Mouse (Mus musculus) stomach, embryonic 14.5 days (tissue): ENCODE measurements around the gene Cox4i1. TPM values are rescaled to one million over a fixed set of nuclear protein-coding genes. Genes with fewer than 3 reads are reported as not detected.
A peak's percentile ranks its signal among the peaks of the same experiment; 100 is the strongest.

Source experiments
- ATAC-seq: fragments of 200-750 bp; cut with Nextera tagmentation; 2 replicates; pipeline ENCODE4 v1.8.0; 2017; ENCODE audit warnings: low read depth, moderate TSS enrichment; ENCODE audit not compliant: insufficient number of reproducible peaks, insufficient read depth, low FRiP score
- H3K27ac ChIP-seq: fragments of 300-500 bp; sonication (generic); 2 replicates; pipeline ENCODE4 v1.5.1; 2014; ENCODE audit warnings: mild to moderate bottlenecking, low read length, moderate library complexity, mixed read lengths
- H3K27me3 ChIP-seq: fragments of 300-500 bp; sonication (generic); 2 replicates; pipeline ENCODE4 v1.6.1; 2014; ENCODE audit warnings: low read length, control low read depth, mixed read lengths; ENCODE audit not compliant: control insufficient read depth, insufficient read depth
- H3K36me3 ChIP-seq: fragments of 300-500 bp; sonication (generic); 2 replicates; pipeline ENCODE4 v1.6.1; 2014; ENCODE audit warnings: mild to moderate bottlenecking, control low read depth, low read length, moderate library complexity, mixed read lengths; ENCODE audit not compliant: control insufficient read depth, insufficient read depth
- H3K4me1 ChIP-seq: fragments of 300-500 bp; sonication (generic); 2 replicates; pipeline ENCODE4 v1.6.1; 2014; ENCODE audit warnings: low read length, control low read depth, mixed read lengths; ENCODE audit not compliant: control insufficient read depth, insufficient read depth
- H3K4me2 ChIP-seq: fragments of 300-500 bp; sonication (generic); replicated peaks from 2 replicates; pipeline ENCODE4 v1.6.1; 2014; ENCODE audit warnings: low read depth, low read length, control low read depth
- H3K4me3 ChIP-seq: fragments of 300-500 bp; sonication (generic); 2 replicates; pipeline ENCODE4 v1.5.1; 2014; ENCODE audit warnings: low read depth, low read length, control low read depth
- H3K9ac ChIP-seq: fragments of 300-500 bp; sonication (generic); replicated peaks from 2 replicates; pipeline ENCODE4 v1.6.1; 2014; ENCODE audit warnings: low read depth, mild to moderate bottlenecking, control low read depth, low read length, moderate library complexity, mixed read lengths
- H3K9me3 ChIP-seq: fragments of 300-500 bp; sonication (generic); 2 replicates; pipeline ENCODE4 v1.6.1; 2016; ENCODE audit warnings: low read depth, low read length, control low read depth; ENCODE audit not compliant: control insufficient read depth
- WGBS: fragments of 180-500 bp; shearing (Covaris S2); extraction: QIAGEN DNeasy Blood & Tissue Kit; methylation state at CpG from one replicate; pipeline ENCODE4 v1.1.7; 2014; 5-methylcytosine and 5-hydroxymethylcytosine counted together
- polyA plus RNA-seq: library from polyadenylated mRNA; unstranded; fragments of >200 nt; fragmentation: Nextera tagmentation; extraction: Ambion mirVana; gene quantifications from 2 replicates; pipeline ENCODE4 v1.2.1, GENCODE M21; 2014

Cox4i1 gene
- polyA plus RNA-seq, 1 experiment from 2014 or later = 1,156 TPM

DNA sequence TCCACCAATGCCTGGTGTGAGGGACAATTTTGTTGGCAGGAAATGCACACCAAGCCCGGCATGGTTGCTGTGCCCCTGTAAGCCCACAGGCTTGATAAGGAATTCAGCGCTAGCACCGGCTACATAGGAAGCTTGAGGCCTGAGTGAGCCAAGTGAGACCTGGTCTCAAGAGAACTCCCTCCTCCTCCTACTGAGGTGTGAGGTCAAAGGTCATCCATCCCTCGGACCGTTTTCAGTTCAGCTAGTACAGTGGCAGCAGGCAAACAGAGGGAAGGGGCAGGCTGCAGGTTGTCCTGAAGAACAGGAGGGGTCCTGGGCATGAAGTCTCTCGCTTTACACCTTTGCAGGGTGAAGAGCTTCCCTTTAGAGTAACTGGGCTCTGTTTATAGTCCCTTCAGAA is 37.2 kb upstream of the Cox4i1 start:
- Histone ChIP-seq H3K27ac (no peak overlapping the region), H3K9ac (no peak overlapping the region), H3K4me2 (no peak overlapping the region), H3K4me1 (0 out of 2 replicates have a peak, but pooled peaks cover 9% of the 10 kb centered on the region), H3K36me3 (no peaks in the 10 kb centered on the region), H3K9me3 (no peaks in the 10 kb centered on the region), H3K27me3 (peaks cover 3% of the 10 kb centered on the region; the same call in 1 of the 2 replicates), H3K4me3 (no peak overlapping the region)
- 46% methylated on average over 6 of the region's 6 CpGs for WGBS
- ATAC-seq = no peak

DNA sequence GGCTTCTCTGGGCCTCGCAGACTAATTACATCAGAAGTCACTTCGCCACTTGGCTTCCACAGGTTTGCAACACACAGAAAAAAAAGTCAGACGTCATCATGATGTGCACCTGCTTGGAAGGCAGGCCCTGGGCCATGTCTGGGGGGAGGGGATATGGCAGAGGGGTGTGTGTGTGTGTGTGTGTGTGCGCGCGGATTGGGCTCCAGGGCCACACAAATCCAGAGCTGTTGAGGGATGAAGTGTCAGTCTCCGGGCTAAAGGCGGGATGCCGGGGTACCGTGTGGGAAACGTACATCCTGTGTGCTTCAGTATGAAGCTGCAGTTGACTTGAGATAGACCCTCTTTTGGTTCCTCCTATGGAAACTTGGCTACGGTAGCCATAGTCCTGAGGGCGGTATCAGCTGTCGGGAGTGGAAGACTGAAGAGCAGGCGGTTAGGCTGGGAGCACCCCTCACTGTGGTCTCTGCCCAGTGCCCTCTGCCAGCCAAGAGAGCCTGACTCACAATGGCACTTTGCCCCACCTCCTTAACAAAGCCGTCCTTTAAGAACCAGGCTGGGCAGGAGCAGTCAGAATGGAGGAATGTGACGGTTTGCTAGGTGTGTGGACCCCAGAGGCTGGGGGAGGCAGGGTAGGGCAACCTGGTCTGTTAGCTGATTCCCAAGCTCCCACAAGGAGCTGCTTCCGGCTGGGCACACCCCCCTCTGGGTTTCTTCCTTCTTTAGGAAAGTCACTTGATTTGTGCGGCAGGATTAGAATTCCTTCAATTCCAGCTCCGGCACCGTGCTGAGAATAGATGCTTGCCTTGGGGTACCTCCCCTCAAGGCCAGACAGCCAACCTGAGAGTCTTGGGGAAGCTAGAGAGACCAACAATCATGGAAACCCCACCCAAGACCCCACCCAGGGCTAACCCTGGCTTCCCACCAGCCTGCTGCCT is 36.3 kb upstream of the Cox4i1 start:
- Histone ChIP-seq H3K4me2 (no peak overlapping the region), H3K9me3 (no peaks in the 10 kb centered on the region), H3K27ac (no peak overlapping the region), H3K4me3 (no peak overlapping the region), H3K27me3 (peaks cover 3% of the 10 kb centered on the region; the same call in 1 of the 2 replicates), H3K4me1 (0 out of 2 replicates have a peak, but pooled peaks cover 9% of the 10 kb centered on the region), H3K36me3 (no peaks in the 10 kb centered on the region), H3K9ac (no peak overlapping the region)
- 82% methylated on average over 21 of the region's 21 CpGs for WGBS
- no peak for ATAC-seq

DNA sequence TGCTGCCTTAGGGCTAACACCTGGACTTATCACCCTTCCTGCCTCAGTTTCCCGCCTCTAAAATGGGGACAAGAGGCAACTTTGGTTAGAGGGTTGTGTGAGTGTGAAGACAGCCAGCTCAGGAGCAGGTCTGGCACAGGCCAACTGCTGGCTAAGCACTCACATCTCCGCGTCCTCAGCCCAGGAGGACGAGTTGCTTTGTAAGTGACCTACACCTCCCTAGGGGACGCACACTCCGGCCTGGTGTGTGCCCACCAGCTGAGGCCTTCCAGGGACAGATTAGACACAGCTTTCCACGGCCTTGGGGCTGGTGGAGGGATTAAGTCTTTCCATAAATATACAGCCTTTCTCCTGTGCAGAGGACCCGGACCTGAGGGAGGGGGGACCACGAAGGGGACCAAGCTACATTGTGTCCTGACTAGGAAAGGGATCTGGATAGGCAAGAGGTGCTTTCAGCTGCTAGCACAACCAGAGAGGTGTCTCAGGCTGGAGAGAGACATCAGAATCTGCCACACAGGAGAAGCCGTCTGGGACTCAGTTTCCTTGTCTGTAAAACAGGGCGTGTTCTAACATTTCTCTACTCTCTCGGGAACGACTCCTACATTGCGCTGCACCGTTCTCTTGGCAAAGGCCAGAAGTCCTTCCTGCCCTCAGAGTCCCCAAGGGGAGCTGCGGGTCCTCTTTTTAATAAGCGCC is 34.9 kb upstream of the Cox4i1 start:
- ATAC-seq = no peak
- WGBS = 38% methylated on average over 17 of the region's 17 CpGs
- Histone ChIP-seq H3K27ac (no peak overlapping the region), H3K4me1 (0 out of 2 replicates have a peak, but pooled peaks cover 9% of the 10 kb centered on the region), H3K36me3 (no peaks in the 10 kb centered on the region), H3K4me3 (peak overlapping the region; percentile 61; the same call in 1 of the 2 replicates), H3K9me3 (no peaks in the 10 kb centered on the region), H3K9ac (no peak overlapping the region), H3K27me3 (peaks cover 3% of the 10 kb centered on the region; the same call in 1 of the 2 replicates), H3K4me2 (peak overlapping the region; percentile 100)

DNA sequence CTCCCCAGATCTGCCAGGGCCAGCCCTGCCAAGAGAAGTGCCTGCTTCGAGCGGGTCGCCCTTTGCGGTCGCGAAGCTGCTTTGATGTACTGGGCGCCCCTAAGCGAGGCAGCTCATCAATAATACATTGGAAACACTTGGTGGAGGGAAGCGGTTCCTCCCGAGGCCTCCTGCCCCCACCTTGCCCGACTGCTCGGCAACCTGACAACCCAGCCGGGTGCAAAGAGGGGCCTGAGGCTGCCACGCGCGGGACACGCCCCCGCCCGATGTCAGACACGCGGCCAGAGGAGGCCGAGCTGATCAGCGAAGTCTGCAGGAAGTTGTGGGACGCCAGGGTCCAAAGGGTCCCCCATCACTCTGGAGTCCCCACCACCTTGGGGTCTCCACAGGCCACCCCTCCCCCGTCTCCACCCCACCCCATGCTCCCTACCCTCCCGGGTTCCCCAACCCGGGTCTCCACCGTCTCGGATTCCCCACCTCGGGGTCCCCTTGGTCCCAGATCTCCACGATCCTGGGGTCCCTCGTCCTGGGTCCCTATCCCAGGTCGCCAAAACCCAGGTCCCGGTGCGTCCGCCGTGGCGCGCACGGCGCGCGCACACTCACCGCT is 34.3 kb upstream of the Cox4i1 start:
- Histone ChIP-seq H3K9ac (peak overlapping the region; percentile 61), H3K4me1 (0 out of 2 replicates have a peak, but pooled peaks cover 9% of the 10 kb centered on the region), H3K27ac (no peak overlapping the region), H3K27me3 (peaks cover 3% of the 10 kb centered on the region; the same call in 1 of the 2 replicates), H3K4me3 (peak overlapping the region; percentile 61), H3K36me3 (no peaks in the 10 kb centered on the region), H3K4me2 (peak overlapping the region; percentile 100), H3K9me3 (no peaks in the 10 kb centered on the region)
- 2% methylated on average over 43 of the region's 44 CpGs for WGBS
- peak; percentile 21; the same call in 1 of the 2 replicates for ATAC-seq

- H3K27me3 ChIP-seq = peaks cover 3% of the 10 kb centered on the region; the same call in 1 of the 2 replicates
- H3K4me2 ChIP-seq = peak overlapping the region; percentile 100
- peak overlapping the region; percentile 61 for H3K9ac ChIP-seq
- WGBS = 1% methylated on average over 39 of the region's 42 CpGs
- ATAC-seq = peak; percentile 73
- 0 out of 2 replicates have a peak, but pooled peaks cover 9% of the 10 kb centered on the region for H3K4me1 ChIP-seq
- peak overlapping the region; percentile 61 for H3K4me3 ChIP-seq
- H3K27ac ChIP-seq = no peak overlapping the region
- no peaks in the 10 kb centered on the region for H3K9me3 ChIP-seq
- no peaks in the 10 kb centered on the region for H3K36me3 ChIP-seq
Observed at GRCm38 (mm10) chr8:120634329-120634839, 33.6 kb upstream of the Cox4i1 start.

GRCm38 (mm10) chr8:120641245-120641644 is 26.8 kb upstream of the Cox4i1 start:
- no peaks in the 10 kb centered on the region for H3K4me1 ChIP-seq
- ATAC-seq = no peak

DNA sequence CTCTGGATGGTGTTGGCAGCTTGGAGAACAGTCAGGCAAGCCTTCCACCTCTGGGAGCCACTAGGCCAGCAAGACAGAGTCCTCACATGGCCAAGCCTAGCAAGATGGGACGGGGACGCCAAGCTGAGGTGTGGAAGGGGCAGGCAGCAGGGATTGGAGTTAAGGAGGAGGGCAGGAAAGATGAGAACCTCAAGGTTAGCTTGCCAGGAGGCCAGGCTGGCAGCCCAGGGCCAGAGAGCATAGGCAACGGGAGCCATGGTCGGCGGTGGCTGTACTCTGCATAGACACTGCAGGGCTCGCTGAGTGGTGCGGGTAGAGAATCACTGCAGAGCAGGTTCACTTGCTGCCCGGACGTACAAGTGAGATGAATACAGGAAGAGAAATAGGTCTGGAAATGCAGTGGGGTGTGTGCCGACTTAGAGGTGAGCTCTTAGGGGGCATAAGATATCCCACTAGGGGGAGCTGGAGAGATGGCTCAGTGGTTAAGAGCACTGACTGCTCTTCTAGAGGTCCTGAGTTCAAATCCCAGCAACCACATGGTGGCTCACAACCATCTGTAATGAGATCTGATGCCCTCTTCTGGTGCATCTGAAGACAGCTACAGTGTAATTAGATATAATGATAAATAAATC is 25.9 kb upstream of the Cox4i1 start:
- no peaks in the 10 kb centered on the region for H3K4me1 ChIP-seq
- no peaks in the 10 kb centered on the region for H3K9me3 ChIP-seq
- 76% methylated on average over 10 of the region's 10 CpGs for WGBS
- H3K27ac ChIP-seq = no peak overlapping the region
- H3K9ac ChIP-seq = no peak overlapping the region
- no peak for ATAC-seq
- no peak overlapping the region for H3K4me2 ChIP-seq
- no peak overlapping the region for H3K4me3 ChIP-seq
- H3K36me3 ChIP-seq = no peaks in the 10 kb centered on the region
- no peaks in the 10 kb centered on the region for H3K27me3 ChIP-seq

More at GRCm38 (mm10) chr8:120641245-120641644, 26.8 kb upstream of the Cox4i1 start:
- Histone ChIP-seq H3K4me2 (no peak overlapping the region), H3K36me3 (no peaks in the 10 kb centered on the region), H3K27ac (no peak overlapping the region), H3K4me3 (no peak overlapping the region), H3K9ac (no peak overlapping the region), H3K9me3 (no peaks in the 10 kb centered on the region), H3K27me3 (no peaks in the 10 kb centered on the region)
- 21% methylated on average over 8 of the region's 8 CpGs for WGBS
